Mouse (Mus musculus) G1E-ER4 (cell line): ENCODE measurements around the gene Spty2d1. TPM values are rescaled to one million over a fixed set of nuclear protein-coding genes. Genes with fewer than 3 reads are reported as not detected.

Experiments
- GATA1 ChIP-seq: IDR thresholded peaks from one replicate; pipeline ENCODE4 v1.8.0; 2012; ENCODE audit warnings: low read length, inconsistent platforms
- polyA plus RNA-seq: library from polyadenylated mRNA; stranded (reverse); fragments of >175 nt; gene quantifications from 2 replicates; pipeline ENCODE4 v1.2.3, GENCODE M21; 2012

Spty2d1 gene
- polyA plus RNA-seq, 1 experiment = 11.8 TPM

DNA sequence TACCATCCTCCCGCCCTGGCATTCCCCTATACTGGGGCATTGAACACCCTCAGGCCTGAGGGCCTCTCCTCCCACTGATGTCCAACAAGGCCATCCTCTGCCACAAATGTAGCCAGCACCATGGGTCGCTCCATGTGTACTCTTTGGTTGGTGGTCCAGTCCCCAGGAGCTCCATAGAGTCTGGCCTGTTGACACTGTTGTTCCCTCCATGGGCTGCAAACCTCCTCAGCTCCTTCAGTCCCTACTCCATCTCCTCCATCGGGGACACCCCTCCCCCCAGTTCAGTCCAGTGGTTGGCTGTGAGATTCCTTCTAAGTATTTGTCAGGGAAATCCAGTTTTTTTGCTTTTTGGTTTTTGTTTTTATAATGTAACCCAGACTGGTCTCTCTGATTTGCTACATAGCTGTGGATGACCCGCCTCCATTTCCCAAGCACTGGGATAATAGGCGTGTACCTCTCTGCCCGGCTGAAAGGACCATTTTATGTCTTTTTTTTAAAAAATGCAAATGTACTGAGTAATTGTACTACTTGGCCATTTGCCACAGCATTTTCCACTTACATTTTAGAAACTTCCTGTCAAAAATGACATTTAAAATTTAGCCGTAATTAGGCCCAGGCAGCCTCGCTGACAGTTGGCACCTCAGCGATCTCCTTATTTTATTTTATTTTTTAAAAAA lies 22.4 kb upstream of the Spty2d1 start:
- no peak for TF ChIP-seq GATA1

DNA sequence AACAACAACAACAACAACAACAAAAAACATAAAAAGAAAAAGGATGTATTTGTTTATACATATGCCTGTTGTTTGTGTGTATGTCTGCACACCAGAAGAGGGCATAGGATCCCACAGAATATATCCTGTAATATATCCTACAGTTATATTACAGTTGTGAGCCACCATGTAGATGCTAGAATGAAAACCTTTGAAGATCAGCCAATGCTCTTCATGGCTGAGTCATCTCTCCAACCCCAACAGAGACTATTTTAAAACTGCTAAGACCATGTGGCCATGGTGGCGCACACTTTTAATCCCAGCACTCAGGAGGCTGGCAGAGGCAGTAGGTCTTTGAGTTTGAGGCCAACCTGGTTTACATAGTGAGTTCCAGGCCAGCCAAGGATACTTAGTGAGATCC lies 19.3 kb upstream of the Spty2d1 start:
- TF ChIP-seq GATA1 = no peak

- TF ChIP-seq GATA1 = no peak
These were observed 17.2 kb upstream of the Spty2d1 start for GRCm38 (mm10) chr7:47025429-47025828.

- no peak for TF ChIP-seq GATA1
These were observed 16.2 kb upstream of the Spty2d1 start for GRCm38 (mm10) chr7:47024454-47024853.

DNA sequence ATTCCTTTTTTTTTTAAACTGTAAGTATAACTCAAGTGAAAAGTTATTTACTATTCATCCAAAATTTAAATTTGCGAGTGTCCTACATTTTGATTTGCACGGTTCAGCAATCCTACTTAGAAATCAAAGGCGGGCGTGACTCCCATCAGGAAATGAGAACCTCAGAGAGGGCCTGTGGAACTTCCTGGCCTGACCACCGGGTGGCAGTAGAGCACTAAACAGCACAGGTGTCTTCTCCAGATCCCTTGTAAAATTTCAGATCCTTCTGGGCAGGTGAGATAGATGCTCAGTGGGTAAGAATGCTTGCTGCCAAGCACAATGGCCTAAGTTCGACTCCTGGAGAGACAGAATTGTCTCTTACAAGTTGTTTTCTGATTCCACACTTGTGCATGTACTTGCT lies 15.3 kb upstream of the Spty2d1 start:
- TF ChIP-seq GATA1 = no peak

GRCm38 (mm10) chr7:47022482-47022881 lies 14.3 kb upstream of the Spty2d1 start:
- TF ChIP-seq GATA1 = no peak

DNA sequence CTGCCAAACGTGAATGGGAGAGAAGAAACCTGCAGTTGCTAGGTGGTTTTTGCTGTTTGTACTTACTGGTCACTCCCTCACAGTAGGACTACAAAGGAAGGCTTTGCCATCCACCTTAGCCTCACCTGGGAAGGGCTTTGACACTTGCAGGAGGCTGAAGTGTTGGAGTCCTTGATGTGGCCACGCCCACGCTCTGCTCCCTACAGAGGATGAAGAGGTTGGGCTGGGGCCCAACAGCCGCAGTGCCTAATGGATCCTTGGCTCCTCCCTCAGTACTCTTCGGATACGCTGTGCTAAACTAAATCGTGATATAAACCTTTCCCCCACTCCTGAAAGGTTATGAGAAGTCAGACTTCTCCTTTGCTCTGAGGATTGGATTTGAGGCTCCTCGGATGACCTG lies 12.7 kb upstream of the Spty2d1 start:
- no peak for TF ChIP-seq GATA1

GRCm38 (mm10) chr7:47019641-47020040 lies 11.4 kb upstream of the Spty2d1 start:
- TF ChIP-seq GATA1 = no peak

- TF ChIP-seq GATA1 = no peak
These were observed 8.9 kb upstream of the Spty2d1 start for GRCm38 (mm10) chr7:47017146-47017545.

DNA sequence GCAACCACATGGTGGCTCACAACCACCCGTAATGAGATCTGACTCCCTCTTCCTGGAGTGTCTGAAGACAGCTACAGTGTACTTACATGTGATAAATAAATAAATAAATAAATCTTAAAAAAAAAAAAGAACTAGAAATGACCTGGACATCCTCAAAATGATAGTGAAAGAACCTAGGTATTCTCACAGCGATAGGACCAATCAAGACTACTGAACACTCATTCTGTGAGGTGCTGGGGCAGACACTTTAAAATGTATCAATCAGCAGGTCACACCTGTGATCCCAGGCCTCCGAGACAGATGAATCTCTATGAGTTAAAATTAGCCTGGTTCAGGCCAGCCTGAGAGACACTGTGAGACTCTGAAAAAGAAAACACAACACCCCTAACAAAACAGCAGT lies 8.4 kb upstream of the Spty2d1 start:
- TF ChIP-seq GATA1 = no peak

GRCm38 (mm10) chr7:47015390-47016065 lies 7.3 kb upstream of the Spty2d1 start:
- TF ChIP-seq GATA1 = no peak

DNA sequence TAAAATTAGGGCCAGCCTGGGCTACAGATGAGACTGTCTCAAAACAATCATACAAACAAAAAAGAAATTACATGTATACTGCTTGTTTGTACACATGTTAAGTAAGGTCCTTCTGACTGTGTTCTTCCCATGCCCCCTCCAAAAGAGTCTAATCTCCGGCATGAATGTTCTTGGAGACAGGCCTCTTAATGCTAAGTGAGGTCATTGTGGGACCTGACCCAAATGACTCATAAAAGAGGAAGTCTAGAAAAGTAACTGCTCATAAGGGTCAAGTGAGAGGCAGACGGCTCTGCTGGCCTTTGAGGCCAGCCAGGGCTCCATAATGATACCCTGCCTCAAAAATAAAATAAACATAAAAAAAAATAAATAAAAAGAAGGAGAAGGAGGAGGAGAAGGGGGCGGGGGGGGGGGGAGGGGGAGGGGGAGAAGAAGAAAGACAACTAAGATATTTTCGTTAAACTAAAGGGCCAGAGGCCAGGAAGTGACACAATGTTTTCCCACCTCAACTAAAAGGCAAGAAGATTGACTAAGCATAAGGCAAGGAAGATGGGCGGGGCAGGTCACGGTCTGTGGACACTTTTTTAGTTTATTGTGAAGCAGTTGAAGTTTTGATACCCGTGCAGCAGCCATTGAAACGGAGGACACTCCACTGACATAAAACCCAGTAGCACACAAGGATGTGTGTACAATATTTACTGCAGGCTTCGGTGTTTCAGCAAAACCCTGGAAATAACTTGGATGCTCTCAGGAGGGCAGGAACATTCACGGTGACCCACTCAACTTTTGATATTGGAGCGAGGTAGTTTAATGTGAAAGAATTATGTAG lies 6.6 kb upstream of the Spty2d1 start:
- TF ChIP-seq GATA1 = no peak

DNA sequence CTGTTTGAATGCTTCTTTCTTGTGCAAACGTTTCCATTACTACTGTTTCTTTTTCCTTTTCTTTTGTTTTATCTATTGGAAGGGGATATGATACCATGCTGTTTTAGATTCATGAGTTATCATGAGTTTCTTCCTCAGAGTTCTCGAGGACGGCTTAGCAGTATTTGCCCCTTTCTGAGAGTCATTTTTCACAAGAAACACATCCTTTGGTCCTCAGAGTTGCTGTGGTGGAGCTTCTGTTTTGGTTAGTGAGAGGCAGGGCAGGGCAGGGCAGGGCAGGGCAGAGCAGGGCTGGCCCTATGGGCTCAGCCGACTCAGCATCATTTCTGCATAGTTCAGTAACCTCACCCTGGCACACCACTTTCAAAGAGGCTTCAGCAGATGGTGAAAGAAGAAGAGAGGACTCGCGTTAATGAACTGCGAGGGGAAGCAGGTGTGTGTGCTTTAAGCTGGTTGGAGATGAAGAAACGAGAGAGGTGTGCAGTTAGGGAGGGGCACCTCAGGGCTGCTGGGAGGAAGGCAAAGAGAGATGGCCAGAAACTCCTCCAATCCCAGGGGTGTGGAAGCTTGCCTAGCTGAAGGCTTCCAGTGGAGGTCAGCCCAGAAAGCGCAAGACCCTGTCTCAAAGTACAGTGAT lies 5.0 kb upstream of the Spty2d1 start:
- TF ChIP-seq GATA1 = no peak

DNA sequence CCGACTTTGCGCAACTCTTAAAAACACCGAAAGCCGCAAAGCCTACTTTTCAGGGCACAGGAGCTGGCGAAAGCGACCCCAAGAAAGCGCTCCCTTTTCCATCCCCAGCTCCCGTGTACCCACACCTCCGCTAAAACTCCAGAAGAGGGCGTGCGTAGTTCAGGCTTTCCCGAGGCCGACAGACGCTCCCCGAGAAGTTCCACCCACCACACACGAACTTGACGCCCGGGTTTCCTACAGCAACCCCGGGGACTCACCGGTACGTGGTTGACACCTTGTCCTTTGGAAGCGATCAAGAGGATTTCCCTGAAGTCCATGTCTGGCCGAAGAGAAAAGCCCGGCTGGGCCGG lies 418 bp downstream of the Spty2d1 start:
- TF ChIP-seq GATA1 = no peak

DNA sequence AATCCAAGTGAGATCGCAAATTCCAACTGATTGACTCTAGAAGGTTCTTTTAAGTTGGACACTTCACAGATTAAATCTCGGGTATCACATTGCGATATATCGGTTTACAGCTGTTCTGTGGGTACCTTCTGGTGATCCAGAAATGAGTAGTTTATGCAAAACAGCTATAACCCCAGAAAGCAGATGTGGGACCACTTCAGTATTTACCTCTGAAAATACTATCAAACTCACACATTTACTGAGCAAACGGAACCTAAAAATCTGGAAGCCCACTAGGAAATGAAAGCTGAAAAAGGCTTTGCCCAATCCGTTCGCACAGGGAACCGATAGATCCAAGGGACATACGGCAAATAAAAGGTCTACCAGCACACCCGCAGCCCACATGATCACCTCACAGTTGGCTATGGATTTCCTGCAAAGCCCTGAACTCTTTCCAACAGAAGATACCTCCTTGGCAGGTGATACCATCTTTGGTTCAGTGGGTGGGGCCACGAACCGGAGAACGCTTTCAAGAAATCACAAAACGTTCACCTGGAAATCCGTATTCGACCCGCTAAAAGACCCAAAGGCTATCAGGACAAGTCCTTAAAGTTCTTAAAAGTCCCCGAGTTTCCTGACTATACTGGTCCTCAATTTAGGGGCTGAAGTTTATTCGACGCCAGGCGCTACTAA lies 966 bp downstream of the Spty2d1 start:
- TF ChIP-seq GATA1 = no peak
